Mouse (Mus musculus): ENCODE measurements around the gene Lsp1. TPM values are rescaled to one million over a fixed set of nuclear protein-coding genes. Genes with fewer than 3 reads are reported as not detected.
A peak's percentile ranks its signal among the peaks of the same experiment; 100 is the strongest.

Gene Lsp1
- total RNA-seq, 2 experiments from 2014 or later: 43.2 to 60.3 TPM

DNA sequence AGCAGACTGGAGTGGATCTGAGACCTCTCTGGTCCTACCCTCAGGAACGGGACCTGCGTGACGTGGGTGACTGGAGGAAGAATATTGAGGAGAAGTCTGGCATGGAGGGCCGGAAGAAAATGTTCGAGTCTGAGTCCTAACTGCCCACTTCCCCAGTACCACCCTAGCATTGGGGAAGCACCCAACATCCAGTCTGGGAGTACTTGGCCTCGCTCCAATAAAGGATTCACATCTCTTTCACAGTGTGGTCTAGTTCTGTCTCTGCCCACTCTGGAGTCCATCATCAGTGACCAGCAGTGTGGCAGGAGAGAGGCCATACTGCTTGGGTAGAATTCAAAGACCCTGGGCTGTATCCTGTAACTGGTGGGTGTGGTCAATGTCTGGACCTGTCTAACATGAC is 16.4 kb upstream of the Lsp1 start:
- DNase-seq: no peak

GRCm38 (mm10) chr7:142445324-142445723 is 15.3 kb upstream of the Lsp1 start:
- DNase-seq: no peak

- DNase-seq: no peak
Measured at GRCm38 (mm10) chr7:142446264-142446663, 14.3 kb upstream of the Lsp1 start.

DNA sequence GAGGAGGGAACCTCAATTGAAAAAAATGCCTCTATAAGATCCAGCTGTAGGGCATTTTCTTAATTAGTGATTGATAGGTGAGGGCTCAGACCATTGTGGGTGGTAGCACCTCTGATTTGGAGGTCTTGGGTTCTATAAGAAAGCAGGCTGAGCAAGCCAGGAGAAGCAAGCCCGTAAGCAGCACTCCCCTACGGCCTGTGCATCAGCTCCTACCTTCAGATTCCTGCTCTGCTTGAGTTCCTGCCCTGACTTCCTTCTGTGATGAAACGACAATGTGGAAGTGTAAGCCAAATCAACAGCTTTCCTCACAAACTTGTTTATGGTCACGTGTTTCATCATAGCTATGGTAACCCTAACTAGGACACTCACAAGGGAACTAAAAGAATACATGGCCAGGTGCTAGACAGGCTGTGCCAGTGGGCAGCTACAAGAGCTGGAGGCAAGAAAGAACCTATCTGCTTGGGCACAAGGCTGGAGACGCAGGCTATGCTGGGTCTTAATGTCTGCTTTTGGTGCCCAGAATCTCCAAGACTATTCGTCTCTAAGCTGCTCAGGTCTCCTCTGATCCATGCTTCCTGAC is 11.5 kb upstream of the Lsp1 start:
- no peak for DNase-seq

DNA sequence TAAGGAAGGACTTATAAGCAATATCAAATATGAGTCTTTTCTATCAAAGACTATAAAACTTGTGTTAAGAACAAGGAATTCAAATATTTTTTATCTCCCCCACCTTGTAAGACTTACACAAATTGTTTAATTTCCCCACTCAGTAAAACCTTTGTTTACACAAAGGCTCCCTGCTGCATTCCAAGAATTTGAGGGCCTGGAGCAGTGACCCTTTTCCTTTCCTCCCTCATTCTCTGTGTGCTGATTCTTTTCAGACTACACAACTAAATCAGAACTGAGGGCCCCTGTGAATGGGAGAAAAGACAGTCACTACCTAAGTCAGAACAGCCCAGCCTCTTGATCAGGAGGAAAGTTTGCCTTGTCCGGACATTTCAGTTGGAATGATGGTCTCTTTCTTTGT is 5.9 kb upstream of the Lsp1 start:
- no peak for DNase-seq

GRCm38 (mm10) chr7:142455251-142455650 is 5.4 kb upstream of the Lsp1 start:
- no peak for DNase-seq

DNA sequence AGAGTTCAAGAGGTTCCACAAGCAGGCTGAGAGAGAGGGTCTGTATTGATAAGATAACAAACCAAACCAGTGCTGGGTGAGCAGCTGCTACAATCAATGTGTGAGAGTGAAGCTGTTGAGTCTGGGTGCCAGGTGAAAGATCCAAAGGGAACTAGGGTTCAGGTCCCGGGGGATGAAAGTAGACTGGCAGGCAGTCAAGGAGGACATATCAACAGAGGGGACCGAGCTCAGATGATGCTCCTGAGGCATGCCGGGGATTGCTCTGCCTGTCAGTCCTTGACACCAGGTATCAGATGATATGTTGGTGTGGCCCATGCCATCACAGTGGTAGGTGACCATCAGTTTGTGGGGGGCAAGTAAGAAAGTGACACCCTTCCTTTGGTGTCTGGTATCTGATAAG is 3.8 kb upstream of the Lsp1 start:
- DNase-seq: peak; percentile 6

DNA sequence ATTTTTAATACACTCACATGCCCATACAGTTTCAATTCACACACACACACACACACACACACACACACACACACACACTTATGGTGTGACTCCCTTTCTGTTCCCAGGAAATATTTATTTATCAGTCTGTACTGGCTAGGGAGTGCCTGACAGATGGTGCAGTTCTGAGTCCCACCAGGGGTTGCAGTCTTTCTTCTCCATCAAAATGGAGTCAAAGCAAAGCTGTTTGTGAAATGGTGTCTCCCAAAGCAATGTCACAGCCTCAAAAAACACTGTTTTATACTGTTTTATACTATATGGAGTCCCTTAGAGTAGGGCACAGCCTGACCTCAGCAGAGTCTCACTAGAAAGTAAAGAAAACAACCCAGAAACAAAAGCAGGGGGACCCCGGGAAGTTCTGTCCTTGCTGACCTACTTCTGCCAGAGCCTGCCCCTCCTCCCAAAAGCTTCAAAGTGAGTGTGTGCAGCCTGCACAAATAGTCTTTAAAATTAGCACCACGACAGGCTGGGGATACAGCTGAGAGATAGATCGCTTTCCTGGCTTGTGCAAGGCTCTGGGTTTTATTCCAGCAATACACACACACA is 3.3 kb upstream of the Lsp1 start:
- DNase-seq: peak; percentile 51

- DNase-seq: no peak
Measured at GRCm38 (mm10) chr7:142458026-142458425, 2.6 kb upstream of the Lsp1 start.

DNA sequence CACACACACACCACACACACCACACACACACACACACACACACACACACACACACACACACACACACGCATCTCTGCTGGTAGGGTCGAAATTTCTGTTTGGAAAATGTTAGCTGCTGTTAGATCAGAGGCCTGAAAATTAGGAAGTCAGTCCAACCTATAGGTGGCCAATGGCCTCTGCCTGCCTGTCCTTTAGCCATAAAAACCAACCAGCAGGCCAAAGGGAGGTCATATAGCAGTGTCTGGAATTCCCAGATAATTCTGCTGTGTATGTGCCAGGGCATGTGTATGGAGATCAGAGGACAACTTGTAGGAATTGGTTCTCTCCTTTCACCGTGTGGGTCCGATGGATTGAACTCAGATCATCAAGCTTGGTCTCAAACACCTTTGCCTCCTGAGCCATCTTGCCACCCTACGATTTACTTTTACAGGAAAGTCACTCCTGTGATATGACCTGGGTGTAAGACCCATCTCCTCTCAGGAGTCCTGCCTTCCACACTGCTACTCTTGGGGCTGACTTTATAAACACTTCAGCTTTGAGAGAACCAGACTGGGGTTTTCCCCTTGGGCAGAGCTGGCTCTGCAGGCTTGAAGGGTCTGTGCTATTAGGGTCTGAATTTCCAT is 1.8 kb upstream of the Lsp1 start:
- DNase-seq: no peak

- peak; percentile 7 for DNase-seq
Measured at GRCm38 (mm10) chr7:142459299-142459691, 1.3 kb upstream of the Lsp1 start.

GRCm38 (mm10) chr7:142461446-142461845 is 837 bp downstream of the Lsp1 start:
- peak; percentile 5 for DNase-seq

GRCm38 (mm10) chr7:142462190-142462589 is 1.6 kb downstream of the Lsp1 start:
- peak; percentile 90 for DNase-seq

- DNase-seq: peak; percentile 61
Measured at GRCm38 (mm10) chr7:142462594-142463078, 2.0 kb downstream of the Lsp1 start.

DNA sequence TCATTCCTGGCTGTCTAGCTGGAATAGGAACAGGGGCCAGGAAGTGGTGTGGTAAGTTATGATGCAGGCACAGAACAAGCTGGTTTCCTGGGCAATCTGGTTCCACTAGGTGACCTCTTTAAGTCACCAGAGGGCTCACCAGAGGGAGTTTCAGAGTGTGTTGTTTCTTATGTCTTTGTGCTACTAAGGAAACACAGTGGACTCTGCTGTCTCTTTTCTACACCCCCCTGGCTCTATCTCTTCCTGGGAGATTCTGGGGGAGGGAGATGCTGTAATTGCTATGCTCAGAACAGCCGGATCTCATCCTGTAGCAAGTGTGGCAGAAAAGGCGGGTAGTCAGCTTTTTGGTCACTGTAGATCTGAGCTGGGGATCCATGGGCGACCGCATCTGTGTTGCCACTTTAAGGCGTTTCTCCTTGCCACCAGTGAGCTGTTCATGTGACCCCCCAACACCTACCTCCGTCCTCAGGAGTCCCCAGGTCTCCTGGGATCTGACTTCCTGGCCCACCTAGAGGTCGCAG is 9.6 kb downstream of the Lsp1 start:
- no peak for DNase-seq

GRCm38 (mm10) chr7:142470808-142471413 is 10.3 kb downstream of the Lsp1 start:
- DNase-seq: peak; percentile 71

- peak; percentile 51 for DNase-seq
Measured at GRCm38 (mm10) chr7:142471414-142471861, 10.8 kb downstream of the Lsp1 start.

DNA sequence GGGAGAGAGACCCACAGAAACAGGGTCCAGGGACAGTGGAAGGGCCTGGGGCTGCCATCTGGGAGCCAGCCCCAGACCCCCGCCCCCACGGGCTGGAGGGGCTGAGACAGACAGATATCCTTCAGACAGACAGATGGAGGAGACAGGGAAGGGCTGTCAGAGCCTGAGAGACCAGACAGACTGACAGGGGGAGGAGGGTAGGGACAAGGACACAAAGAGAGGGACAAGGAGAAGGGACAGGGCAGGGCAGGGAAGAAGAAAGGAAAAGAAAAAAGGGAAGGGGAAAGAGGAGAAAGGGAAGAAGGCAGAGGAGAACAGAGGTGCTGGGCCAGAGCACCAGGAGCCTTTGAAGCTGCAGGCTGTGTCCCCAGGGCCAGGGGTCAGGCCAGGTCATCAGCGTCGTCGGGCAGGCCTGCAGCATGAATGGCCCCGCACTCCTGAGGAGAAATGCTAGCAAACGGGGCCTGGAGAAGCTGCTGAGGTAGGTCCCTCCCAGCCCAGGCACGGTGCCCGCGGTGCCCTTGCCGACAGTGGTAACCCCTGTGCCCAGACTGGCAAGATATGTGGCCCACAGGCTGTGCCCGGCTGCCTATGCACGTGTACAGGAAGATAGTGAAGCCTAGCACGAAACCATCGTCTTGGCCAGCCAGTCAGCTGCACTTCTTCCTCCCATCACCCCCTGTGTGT is 11.4 kb downstream of the Lsp1 start:
- DNase-seq: peak; percentile 69

- DNase-seq: no peak
Measured at GRCm38 (mm10) chr7:142472936-142473335, 12.3 kb downstream of the Lsp1 start.

DNA sequence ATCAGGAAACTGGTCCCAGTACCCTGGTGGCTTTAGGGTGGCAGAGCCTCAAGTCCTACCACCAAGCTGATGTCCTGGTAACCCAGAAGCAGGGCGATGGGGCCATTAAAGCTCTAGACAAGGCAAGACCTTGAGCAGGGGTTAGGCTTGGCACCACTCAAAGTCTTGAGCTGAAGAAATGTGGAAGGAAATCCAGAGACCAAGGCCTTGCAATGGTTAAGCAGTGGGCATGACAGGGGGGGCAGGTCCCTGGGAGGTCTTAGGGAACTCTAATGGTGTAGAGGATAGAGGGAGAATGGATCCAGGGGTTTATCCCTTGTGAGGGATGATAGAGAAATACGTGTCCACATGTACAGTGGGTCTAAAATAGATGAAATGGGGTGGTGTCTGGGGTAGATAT is 12.9 kb downstream of the Lsp1 start:
- DNase-seq: no peak

- DNase-seq: peak; percentile 80
Measured at GRCm38 (mm10) chr7:142474799-142475198, 14.2 kb downstream of the Lsp1 start.

GRCm38 (mm10) chr7:142475641-142476040 is 15.0 kb downstream of the Lsp1 start:
- DNase-seq: no peak

Data from gastrocnemius, postnatal 25 days (tissue).